Comparison of ENCODE assay signal across 16 mouse cellular contexts in the genomic region with DNA sequence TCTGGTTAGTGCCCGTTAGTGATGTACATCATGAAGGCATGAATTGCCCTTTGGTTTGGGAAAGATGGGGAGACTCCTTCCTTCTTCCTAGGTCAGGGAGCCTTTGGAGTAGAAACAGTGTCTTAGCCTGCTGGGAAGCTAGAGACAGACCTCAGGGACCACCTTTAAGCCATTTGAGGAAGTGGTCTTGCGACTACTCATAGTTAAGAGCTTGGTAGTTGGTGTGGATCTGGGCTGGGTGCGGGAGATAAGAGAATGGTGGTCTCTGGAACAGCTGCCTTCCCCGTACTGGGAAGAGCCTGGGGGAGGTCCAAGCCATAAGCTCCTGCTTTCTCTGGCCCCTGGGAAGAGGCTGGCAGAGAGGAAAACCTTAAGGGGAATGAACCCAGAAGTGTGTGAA. TPM values are rescaled to one million over a fixed set of nuclear protein-coding genes. Genes with fewer than 3 reads are reported as not detected.
DNase-seq lines count a peak whose midpoint lies in the region; ATAC-seq lines count a peak whose summit lies in the region.
"Had no signal": no experiment of that assay in that cellular context is flagged by ENCODE, and none has a peak within 500 bp of the region (broad histone marks: within the 10 kb centered on the region; RNA-seq: fewer than 3 reads in every experiment).

No protein-coding gene starts in this region.

- no peaks in the 10 kb centered on the region for H3K9me3 ChIP-seq in hindbrain, embryonic 11.5 days (ENCODE audit: control insufficient read depth, low read length)
- H3K9me3 ChIP-seq in midbrain, embryonic 16.5 days (replicated peaks; ENCODE audit: control insufficient read depth, low read length, poor library complexity, severe bottlenecking), result no peaks in the 10 kb centered on the region
- H3K9me3 ChIP-seq: heart, embryonic 12.5 days; liver, embryonic 13.5 days had no signal

- peaks cover 51% of the 10 kb centered on the region for H3K27me3 ChIP-seq in hindbrain, embryonic 11.5 days (ENCODE audit: control insufficient read depth, insufficient read depth, low read length)
- H3K27me3 ChIP-seq in midbrain, embryonic 16.5 days (ENCODE audit: control insufficient read depth, insufficient read depth, low read depth, low read length), result peaks cover 9% of the 10 kb centered on the region

- no peak overlapping the region for H3K9ac ChIP-seq in hindbrain, embryonic 11.5 days (ENCODE audit: low read depth, low read length)
- H3K9ac ChIP-seq in midbrain, embryonic 16.5 days (ENCODE audit: low read depth, low read length), result peak overlapping the region; percentile 50
- H3K9ac ChIP-seq: heart, embryonic 12.5 days; liver, embryonic 13.5 days had no signal

- whole genome bisulfite sequencing in hindbrain, embryonic 11.5 days, result 66% methylated on average over 4 of the region's 4 CpGs
- WGBS in midbrain, embryonic 16.5 days, result 59% methylated on average over 4 of the region's 4 CpGs

- no peak overlapping the region for H3K27ac ChIP-seq in hindbrain, embryonic 11.5 days (ENCODE audit: low read depth, low read length)
- H3K27ac ChIP-seq in midbrain, embryonic 16.5 days (ENCODE audit: low read length), result no peak overlapping the region
- H3K27ac ChIP-seq: liver, embryonic 13.5 days had no signal

- no peak for ATAC-seq in hindbrain, embryonic 11.5 days (ENCODE audit: low FRiP score)
- ATAC-seq in midbrain, embryonic 16.5 days, result no peak

- peak overlapping the region; percentile 93; the same call in 1 of the 2 replicates for H3K4me2 ChIP-seq in hindbrain, embryonic 11.5 days (replicated peaks; ENCODE audit: low read depth, low read length)
- H3K4me2 ChIP-seq in midbrain, embryonic 16.5 days (ENCODE audit: low read length), result peak overlapping the region; percentile 91
- H3K4me2 ChIP-seq: heart, embryonic 12.5 days; liver, embryonic 13.5 days had no signal

- DNase-seq in cerebellum, adult 8-10 months, result peak; percentile 29
- no peak for DNase-seq in cerebellum, postnatal 10 days
- DNase-seq in cerebellum, adult 9-10 months, result peak; percentile 51
- no peak for DNase-seq in hindbrain, embryonic 11.5 days (ENCODE audit: low spot score)
- DNase-seq in thymus, postnatal 0 days (ENCODE audit: low spot score), result no peak
- DNase-seq in gastrocnemius, adult 18-20 months (ENCODE audit: low spot score), result no peak
- no peak for DNase-seq in right cerebral cortex, postnatal 36 days (ENCODE audit: low spot score in 2 of 2)
- DNase-seq: B cell, adult 2 months; layer of hippocampus, adult 9-11 months; liver, embryonic 13.5 days; lung, postnatal 14 days had no signal

- no peaks in the 10 kb centered on the region for H3K36me3 ChIP-seq in hindbrain, embryonic 11.5 days (ENCODE audit: control insufficient read depth, insufficient read depth, low read length)
- H3K36me3 ChIP-seq in midbrain, embryonic 16.5 days (ENCODE audit: control insufficient read depth, insufficient read depth, low read length), result no peaks in the 10 kb centered on the region
- H3K36me3 ChIP-seq: G1E; heart, embryonic 12.5 days; liver, embryonic 13.5 days had no signal

- no peak overlapping the region; the same call in 1 of the 2 replicates for H3K4me3 ChIP-seq in hindbrain, embryonic 11.5 days (ENCODE audit: low read depth, low read length)
- H3K4me3 ChIP-seq in midbrain, embryonic 16.5 days (ENCODE audit: low read depth, low read length), result peak overlapping the region; percentile 92
- H3K4me3 ChIP-seq: heart, embryonic 12.5 days; liver, embryonic 13.5 days had no signal

- H3K4me1 ChIP-seq in hindbrain, embryonic 11.5 days (replicated peaks; ENCODE audit: control insufficient read depth, insufficient read depth, low read length), result peaks cover 4% of the 10 kb centered on the region
- H3K4me1 ChIP-seq in midbrain, embryonic 16.5 days (ENCODE audit: control insufficient read depth, insufficient read depth, low read length), result peaks cover 43% of the 10 kb centered on the region
- H3K4me1 ChIP-seq: liver, embryonic 13.5 days had no signal

RNA-seq across cellular contexts. Expression of a gene that starts 2.3 kb away (rescaled TPM):
- polyA plus RNA-seq in hindbrain, embryonic 11.5 days (2014; fragmentation: Nextera tagmentation; extraction: Ambion mirVana), result 1.7 and 3.1 TPM in 2 replicates
- polyA plus RNA-seq in midbrain, embryonic 16.5 days (2015; fragmentation: Nextera tagmentation; extraction: Ambion mirVana), result 10.1 and 11.4 TPM in 2 replicates
- polyA plus RNA-seq in thymus, postnatal 0 days (2015; fragmentation: Nextera tagmentation; extraction: Ambion mirVana), result 0.09 and 0.27 TPM in 2 replicates
- total RNA-seq in gastrocnemius, adult 18-20 months (2021), result 10 to 100 TPM; 59.0 to 67.2 TPM
- polyA plus RNA-seq: G1E; kidney, embryonic 14.5 days had no signal

RNA-seq across cellular contexts. Expression of a gene that starts 22.3 kb away (rescaled TPM):
- 1.2 and 3.2 TPM in 2 replicates for polyA plus RNA-seq in hindbrain, embryonic 11.5 days (2014; fragmentation: Nextera tagmentation; extraction: Ambion mirVana)
- 0.19 TPM in 1 of 2 replicates, not detected in the other for polyA plus RNA-seq in midbrain, embryonic 16.5 days (2015; fragmentation: Nextera tagmentation; extraction: Ambion mirVana)
- 0.21 and 0.23 TPM in 2 replicates for polyA plus RNA-seq in thymus, postnatal 0 days (2015; fragmentation: Nextera tagmentation; extraction: Ambion mirVana)
- 10 to 100 TPM; 14.9 to 15.5 TPM for total RNA-seq in gastrocnemius, adult 18-20 months (2021)
- polyA plus RNA-seq: G1E; small intestine, adult 2 months had no signal

Comparison
In these comparisons a context has a peak if more than half of its experiments do, and no peak if none do; other contexts are left out.
1. DNase-seq: peak in cerebellum, adult 8-10 months (single experiment) and cerebellum, adult 9-10 months (single experiment); none in cerebellum, postnatal 10 days (0 of 2), hindbrain, embryonic 11.5 days (single experiment), thymus, postnatal 0 days (single experiment), gastrocnemius, adult 18-20 months (single experiment) and right cerebral cortex, postnatal 36 days (0 of 2).